Mouse (Mus musculus) bone marrow macrophage, adult 2 months (primary cell): ENCODE results near the gene Ptprd.

Experiments used
- CTCF ChIP-seq: IDR thresholded peaks from 2 replicates; pipeline ENCODE4 v1.5.1; 2012; ENCODE audit warnings: low read depth, mild to moderate bottlenecking, low read length, moderate library complexity
- POLR2A ChIP-seq: IDR thresholded peaks from 2 replicates; pipeline ENCODE4 v1.6.1; 2012; ENCODE audit warnings: mild to moderate bottlenecking, low read depth, low read length, borderline replicate concordance

DNA sequence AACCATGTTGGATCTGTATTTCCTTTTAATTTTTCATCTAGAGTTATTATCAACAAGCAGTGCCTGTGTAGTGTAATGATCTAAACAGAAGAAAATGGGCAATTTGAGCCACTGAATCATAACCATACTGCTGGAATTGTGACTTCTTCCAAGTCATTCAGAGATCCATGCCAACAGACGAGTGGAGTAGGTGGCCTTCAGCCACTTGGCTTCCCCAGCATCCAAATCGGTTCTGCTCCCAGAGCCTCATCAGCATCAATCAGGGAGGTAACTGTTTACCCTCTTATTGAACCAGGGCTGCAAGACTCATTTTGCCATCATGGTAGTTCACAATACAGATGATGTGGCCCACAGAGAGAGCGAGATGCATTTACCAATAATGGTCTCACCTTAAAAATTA is 1536.0 kb downstream of the Ptprd start:
- TF ChIP-seq CTCF (no peak), POLR2A (no peak)
